Mouse (Mus musculus) heart, embryonic 12.5 days (tissue): ENCODE measurements around the gene Cep78. TPM values are rescaled to one million over a fixed set of nuclear protein-coding genes. Genes with fewer than 3 reads are reported as not detected.

ENCODE experiments used
- ATAC-seq: fragments of 200-750 bp; cut with Nextera tagmentation; 2 replicates; pipeline ENCODE4 v1.8.0; 2017; ENCODE audit warnings: moderate TSS enrichment, moderate library complexity; ENCODE audit not compliant: insufficient number of reproducible peaks, low FRiP score
- H3K27ac ChIP-seq: fragments of 300-500 bp; sonication (generic); 2 replicates; pipeline ENCODE4 v1.5.1; 2016; ENCODE audit warnings: mild to moderate bottlenecking, moderate library complexity; ENCODE audit not compliant: poor library complexity, severe bottlenecking
- H3K27me3 ChIP-seq: fragments of 300-500 bp; sonication (generic); replicated peaks from 2 replicates; pipeline ENCODE4 v1.6.1; 2016; ENCODE audit warnings: mild to moderate bottlenecking, moderate library complexity
- H3K36me3 ChIP-seq: fragments of 300-500 bp; sonication (generic); 2 replicates; pipeline ENCODE4 v1.6.1; 2016; ENCODE audit warnings: mild to moderate bottlenecking, moderate library complexity
- H3K4me1 ChIP-seq: fragments of 300-500 bp; sonication (generic); replicated peaks from 2 replicates; pipeline ENCODE4 v1.6.1; 2016; ENCODE audit warnings: mild to moderate bottlenecking
- H3K4me2 ChIP-seq: fragments of 300-500 bp; sonication (generic); 2 replicates; pipeline ENCODE4 v1.6.1; 2016; ENCODE audit warnings: mild to moderate bottlenecking, moderate library complexity
- H3K4me3 ChIP-seq: fragments of 300-500 bp; sonication (generic); 2 replicates; pipeline ENCODE4 v1.5.1; 2016; ENCODE audit warnings: mild to moderate bottlenecking
- H3K9ac ChIP-seq: fragments of 300-500 bp; sonication (generic); 2 replicates; pipeline ENCODE4 v1.6.1; 2016; ENCODE audit warnings: mild to moderate bottlenecking, moderate library complexity
- H3K9me3 ChIP-seq: fragments of 300-500 bp; sonication (generic); replicated peaks from 2 replicates; pipeline ENCODE4 v1.6.1; 2016; ENCODE audit warnings: mild to moderate bottlenecking, moderate library complexity
- WGBS: fragments of 180-500 bp; shearing (Covaris S2); methylation state at CpG from one replicate; pipeline ENCODE4 v1.1.7; 2016; 5-methylcytosine and 5-hydroxymethylcytosine counted together
- polyA plus RNA-seq: library from polyadenylated mRNA; unstranded; fragments of >200 nt; fragmentation: Nextera tagmentation; extraction: Ambion mirVana; gene quantifications from 2 replicates; pipeline ENCODE4 v1.2.1, GENCODE M21; 2016

Gene Cep78
- polyA plus RNA-seq, 1 experiment from 2014 or later, result 16.7 TPM

GRCm38 (mm10) chr19:16009111-16009510 is 24.3 kb upstream of the Cep78 start:
- Histone ChIP-seq H3K9me3 (peaks cover 4% of the 10 kb centered on the region; the same call in 1 of the 2 replicates), H3K27me3 (no peaks in the 10 kb centered on the region), H3K4me2 (no peak overlapping the region), H3K4me3 (no peak overlapping the region), H3K9ac (no peak overlapping the region), H3K4me1 (no peaks in the 10 kb centered on the region), H3K36me3 (no peaks in the 10 kb centered on the region), H3K27ac (no peak overlapping the region)
- WGBS, result 78% methylated on average over 4 of the region's 4 CpGs
- ATAC-seq, result no peak

DNA sequence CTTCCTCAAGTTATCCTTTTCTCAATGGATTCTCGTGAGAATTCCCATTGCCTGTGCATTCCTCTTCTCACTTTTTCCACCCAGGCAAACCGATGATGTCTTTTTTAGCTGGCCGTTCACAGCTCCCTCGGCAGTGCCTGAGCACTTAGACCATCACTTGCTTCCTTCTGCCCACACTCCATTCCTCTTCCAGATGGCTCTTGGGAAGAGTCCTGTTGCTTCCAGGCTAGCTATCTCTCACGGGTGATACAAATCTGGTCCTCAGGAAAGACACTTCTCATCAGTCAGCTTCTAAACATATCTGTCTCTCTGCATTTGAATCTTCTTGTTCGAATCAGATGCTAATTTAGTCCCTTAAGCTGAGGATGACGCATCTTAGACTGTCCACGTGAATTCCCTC is 22.3 kb upstream of the Cep78 start:
- Histone ChIP-seq H3K27ac (no peak overlapping the region), H3K27me3 (no peaks in the 10 kb centered on the region), H3K36me3 (no peaks in the 10 kb centered on the region), H3K9me3 (peaks cover 4% of the 10 kb centered on the region; the same call in 1 of the 2 replicates), H3K4me1 (no peaks in the 10 kb centered on the region), H3K4me3 (no peak overlapping the region), H3K4me2 (no peak overlapping the region), H3K9ac (no peak overlapping the region)
- 78% methylated on average over 8 of the region's 8 CpGs for WGBS
- no peak for ATAC-seq

DNA sequence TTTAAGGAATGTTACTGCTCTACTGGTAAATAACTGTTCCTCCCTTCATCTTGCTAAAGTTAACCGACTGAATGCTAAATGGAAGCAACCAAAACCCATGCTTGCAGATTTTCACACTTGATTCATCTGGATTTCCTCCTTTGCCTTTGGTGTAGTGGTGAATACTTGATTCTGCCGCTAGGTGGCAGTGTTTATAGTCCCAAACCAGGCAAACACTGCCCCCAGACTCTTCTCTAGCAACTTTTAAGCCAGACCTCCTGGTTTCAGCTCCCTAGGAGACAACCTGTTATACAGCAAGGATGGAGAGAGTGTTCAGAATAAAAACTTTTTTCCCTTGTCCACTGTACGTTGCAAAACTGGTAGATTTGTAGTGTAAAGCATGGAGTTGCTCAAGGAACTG is 13.4 kb upstream of the Cep78 start:
- H3K36me3 ChIP-seq, result no peaks in the 10 kb centered on the region
- no peaks in the 10 kb centered on the region for H3K9me3 ChIP-seq
- no peak for ATAC-seq
- H3K4me2 ChIP-seq, result no peak overlapping the region
- H3K9ac ChIP-seq, result no peak overlapping the region
- H3K4me1 ChIP-seq, result peaks cover 4% of the 10 kb centered on the region; the same call in 1 of the 2 replicates
- no peak overlapping the region for H3K4me3 ChIP-seq
- H3K27me3 ChIP-seq, result no peaks in the 10 kb centered on the region
- no peak overlapping the region for H3K27ac ChIP-seq
- 4% methylated on average over 3 of the region's 3 CpGs for WGBS

DNA sequence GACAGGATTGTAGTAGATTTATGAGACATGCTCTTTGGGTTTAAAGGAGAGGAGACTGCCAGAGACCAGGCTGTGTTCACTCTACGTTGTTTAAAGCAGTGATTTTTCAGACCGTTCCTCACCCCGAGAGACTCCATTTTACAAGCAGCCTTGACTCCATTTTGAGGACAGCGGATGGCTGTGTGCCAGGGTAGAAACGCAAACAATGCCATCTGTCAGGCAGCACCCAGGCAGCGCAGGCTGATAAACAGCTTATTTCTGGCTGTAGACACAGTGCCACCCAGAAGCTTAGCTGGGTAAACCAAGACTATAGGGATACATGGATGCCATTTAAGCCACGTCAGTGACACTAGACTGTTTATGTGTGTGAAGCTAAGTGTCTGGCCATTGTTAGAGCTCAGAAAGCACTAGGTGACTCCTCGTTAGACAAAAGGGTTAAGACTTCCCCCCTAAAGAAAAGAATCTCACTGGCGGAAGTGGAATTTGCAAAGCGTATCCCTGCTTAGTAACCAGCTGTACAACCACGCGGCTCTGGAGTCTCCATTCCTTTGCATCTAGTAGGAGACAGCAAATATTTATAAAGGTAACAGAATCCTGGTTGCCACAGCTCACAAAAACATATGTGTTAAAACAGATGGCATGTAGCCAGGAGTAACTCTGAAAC is 12.2 kb upstream of the Cep78 start:
- no peak for ATAC-seq
- Histone ChIP-seq H3K4me1 (peaks cover 4% of the 10 kb centered on the region; the same call in 1 of the 2 replicates), H3K27ac (no peak overlapping the region), H3K4me2 (no peak overlapping the region), H3K36me3 (no peaks in the 10 kb centered on the region), H3K9ac (no peak overlapping the region), H3K27me3 (no peaks in the 10 kb centered on the region), H3K9me3 (no peaks in the 10 kb centered on the region), H3K4me3 (no peak overlapping the region)
- 61% methylated on average over 12 of the region's 12 CpGs for WGBS

DNA sequence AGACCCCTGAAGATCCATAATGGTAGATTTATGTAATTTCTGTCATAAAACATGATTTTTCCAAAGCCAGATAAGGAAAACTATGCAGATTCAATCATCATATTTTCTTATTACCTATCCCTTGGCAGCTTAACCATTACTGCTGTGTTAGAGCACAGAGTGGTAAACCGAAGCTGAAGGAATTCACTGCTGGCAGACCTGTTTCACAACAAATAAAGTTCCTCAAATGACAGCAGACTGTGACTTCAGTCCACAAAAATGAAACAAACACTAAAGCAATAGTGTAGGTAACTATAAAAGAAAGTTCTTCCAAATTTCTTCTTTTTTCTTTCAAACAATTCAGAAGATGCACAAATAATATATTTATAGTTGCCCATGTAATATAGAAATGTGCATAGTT is 5.3 kb upstream of the Cep78 start:
- Histone ChIP-seq H3K4me2 (no peak overlapping the region), H3K9me3 (no peaks in the 10 kb centered on the region), H3K27ac (no peak overlapping the region), H3K4me1 (no peaks in the 10 kb centered on the region), H3K36me3 (peaks cover 6% of the 10 kb centered on the region; the same call in 1 of the 2 replicates), H3K27me3 (no peaks in the 10 kb centered on the region), H3K9ac (no peak overlapping the region), H3K4me3 (no peak overlapping the region)
- 79% methylated on average over 1 of the region's 1 CpGs for WGBS
- no peak for ATAC-seq

DNA sequence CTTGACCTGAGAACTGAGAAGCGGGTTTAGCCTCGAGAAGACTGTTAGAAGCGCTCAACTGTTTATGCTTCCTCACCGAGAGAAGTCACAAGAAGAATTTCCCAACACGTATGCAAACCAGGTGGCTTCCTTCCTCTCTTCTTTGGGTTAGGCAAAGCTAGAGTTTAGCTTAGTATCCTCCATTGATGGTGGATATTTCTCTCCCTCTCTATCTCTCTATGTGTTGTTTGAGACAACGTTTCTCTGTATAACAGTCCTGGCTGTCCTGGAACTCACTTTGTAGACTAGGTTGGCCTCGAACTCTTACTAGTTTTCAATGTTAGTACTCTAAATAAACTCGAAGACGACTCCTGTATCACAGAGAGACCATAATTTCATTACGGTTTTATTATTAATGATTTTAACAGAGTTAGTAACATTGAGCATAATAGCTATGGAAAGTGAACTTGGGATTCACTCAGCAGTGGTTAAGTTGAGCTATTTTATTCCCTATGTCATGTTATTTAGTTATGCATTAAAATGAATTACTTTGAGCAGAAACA is 454 bp upstream of the Cep78 start:
- no peaks in the 10 kb centered on the region for H3K9me3 ChIP-seq
- whole genome bisulfite sequencing, result 28% methylated on average over 10 of the region's 10 CpGs
- H3K4me1 ChIP-seq, result peaks cover 4% of the 10 kb centered on the region
- H3K36me3 ChIP-seq, result peaks cover 8% of the 10 kb centered on the region; the same call in 1 of the 2 replicates
- H3K9ac ChIP-seq, result peak overlapping the region; percentile 85; the same call in 1 of the 2 replicates
- peak overlapping the region; percentile 91 for H3K4me2 ChIP-seq
- H3K4me3 ChIP-seq, result peak overlapping the region; percentile 76
- H3K27ac ChIP-seq, result no peak overlapping the region
- no peaks in the 10 kb centered on the region for H3K27me3 ChIP-seq
- ATAC-seq, result no peak

GRCm38 (mm10) chr19:15983739-15984344 is 947 bp downstream of the Cep78 start:
- 55% methylated on average over 15 of the region's 15 CpGs for WGBS
- no peak for ATAC-seq
- no peak overlapping the region for H3K27ac ChIP-seq

GRCm38 (mm10) chr19:15982926-15983738 is 1.7 kb downstream of the Cep78 start:
- Histone ChIP-seq H3K27ac (no peak overlapping the region), H3K4me2 (0 out of 2 replicates have a peak overlapping the region, but pooled peaks have one; percentile 3), H3K36me3 (peaks cover 17% of the 10 kb centered on the region; the same call in 1 of the 2 replicates), H3K9ac (no peak overlapping the region), H3K27me3 (no peaks in the 10 kb centered on the region), H3K4me3 (no peak overlapping the region), H3K9me3 (no peaks in the 10 kb centered on the region), H3K4me1 (peaks cover 4% of the 10 kb centered on the region)
- WGBS, result 61% methylated on average over 9 of the region's 10 CpGs
- no peak for ATAC-seq

More at GRCm38 (mm10) chr19:15983739-15984344, 947 bp downstream of the Cep78 start:
- Histone ChIP-seq H3K9me3 (no peaks in the 10 kb centered on the region), H3K27me3 (no peaks in the 10 kb centered on the region), H3K4me2 (peak overlapping the region; percentile 91), H3K4me1 (peaks cover 4% of the 10 kb centered on the region), H3K9ac (peak overlapping the region; percentile 85; the same call in 1 of the 2 replicates), H3K36me3 (peaks cover 14% of the 10 kb centered on the region; the same call in 1 of the 2 replicates), H3K4me3 (peak overlapping the region; percentile 76)

- H3K27ac ChIP-seq, result no peak overlapping the region
- H3K4me3 ChIP-seq, result no peak overlapping the region
- no peaks in the 10 kb centered on the region for H3K9me3 ChIP-seq
- ATAC-seq, result no peak
- no peak overlapping the region for H3K4me2 ChIP-seq
- H3K9ac ChIP-seq, result no peak overlapping the region
- H3K4me1 ChIP-seq, result peaks cover 4% of the 10 kb centered on the region
- WGBS, result 65% methylated on average over 4 of the region's 4 CpGs
- H3K36me3 ChIP-seq, result peaks cover 23% of the 10 kb centered on the region
- no peaks in the 10 kb centered on the region for H3K27me3 ChIP-seq
Observed at GRCm38 (mm10) chr19:15981861-15982260, 2.9 kb downstream of the Cep78 start.

DNA sequence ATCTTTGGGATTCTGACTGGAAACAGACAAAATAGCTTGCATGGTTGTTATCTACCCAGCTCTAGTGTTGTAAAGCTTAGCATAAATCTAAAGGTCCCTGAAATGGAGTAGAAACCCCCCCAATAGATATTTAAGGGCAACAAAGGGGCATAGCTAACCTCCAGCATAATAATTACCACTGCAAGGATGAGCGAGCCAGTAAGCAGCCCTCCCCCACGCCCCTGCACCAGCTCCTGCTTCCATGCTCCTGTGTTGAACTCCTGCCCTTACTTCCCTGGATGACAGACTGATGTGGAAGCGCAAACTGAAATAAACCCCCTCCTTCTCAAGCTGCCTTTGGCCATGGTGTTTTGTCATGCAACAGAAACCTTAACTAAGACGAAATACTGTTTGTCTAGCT is 11.4 kb downstream of the Cep78 start:
- Histone ChIP-seq H3K9me3 (no peaks in the 10 kb centered on the region), H3K27me3 (no peaks in the 10 kb centered on the region), H3K9ac (no peak overlapping the region), H3K36me3 (peaks cover 71% of the 10 kb centered on the region), H3K27ac (no peak overlapping the region), H3K4me3 (no peak overlapping the region), H3K4me1 (peaks cover 7% of the 10 kb centered on the region; the same call in 1 of the 2 replicates), H3K4me2 (no peak overlapping the region)
- 79% methylated on average over 4 of the region's 4 CpGs for WGBS
- ATAC-seq, result no peak

GRCm38 (mm10) chr19:15965082-15965481 is 19.7 kb downstream of the Cep78 start:
- Histone ChIP-seq H3K36me3 (peaks cover 46% of the 10 kb centered on the region), H3K9ac (no peak overlapping the region), H3K27me3 (no peaks in the 10 kb centered on the region), H3K4me1 (no peaks in the 10 kb centered on the region; the same call in 1 of the 2 replicates), H3K4me3 (no peak overlapping the region), H3K27ac (no peak overlapping the region), H3K4me2 (no peak overlapping the region), H3K9me3 (no peaks in the 10 kb centered on the region)
- 68% methylated on average over 3 of the region's 3 CpGs for WGBS
- no peak for ATAC-seq
